Mouse (Mus musculus) stomach, embryonic 16.5 days (tissue): ENCODE results near the gene Cep83. TPM values are rescaled to one million over a fixed set of nuclear protein-coding genes. Genes with fewer than 3 reads are reported as not detected.
A peak's percentile ranks its signal among the peaks of the same experiment; 100 is the strongest.

ENCODE experiments used
- ATAC-seq: fragments of 200-750 bp; cut with Nextera tagmentation; 2 replicates; pipeline ENCODE4 v1.8.0; 2017; ENCODE audit warnings: moderate number of reproducible peaks, moderate TSS enrichment; ENCODE audit not compliant: insufficient read depth, low FRiP score
- H3K27ac ChIP-seq: fragments of 300-500 bp; sonication (generic); 2 replicates; pipeline ENCODE4 v1.5.1; 2014; ENCODE audit warnings: low read length
- H3K27me3 ChIP-seq: fragments of 300-500 bp; sonication (generic); 2 replicates; pipeline ENCODE4 v1.6.1; 2014; ENCODE audit warnings: low read length, control low read depth, mixed read lengths; ENCODE audit not compliant: control insufficient read depth, insufficient read depth
- H3K36me3 ChIP-seq: fragments of 300-500 bp; sonication (generic); 2 replicates; pipeline ENCODE4 v1.6.1; 2014; ENCODE audit warnings: low read length; ENCODE audit not compliant: control insufficient read depth, insufficient read depth
- H3K4me1 ChIP-seq: fragments of 300-500 bp; sonication (generic); 2 replicates; pipeline ENCODE4 v1.6.1; 2014; ENCODE audit warnings: low read length, control low read depth, mixed read lengths; ENCODE audit not compliant: control insufficient read depth, insufficient read depth
- H3K4me2 ChIP-seq: fragments of 300-500 bp; sonication (generic); 2 replicates; pipeline ENCODE4 v1.6.1; 2014; ENCODE audit warnings: low read depth, low read length, mixed read lengths
- H3K4me3 ChIP-seq: fragments of 300-500 bp; sonication (generic); replicated peaks from 2 replicates; pipeline ENCODE4 v1.5.1; 2014; ENCODE audit warnings: mild to moderate bottlenecking, low read length
- H3K9ac ChIP-seq: fragments of 300-500 bp; sonication (generic); 2 replicates; pipeline ENCODE4 v1.6.1; 2014; ENCODE audit warnings: low read length
- H3K9me3 ChIP-seq: fragments of 300-500 bp; sonication (generic); replicated peaks from 2 replicates; pipeline ENCODE4 v1.6.1; 2016; ENCODE audit warnings: low read length, control low read depth; ENCODE audit not compliant: control insufficient read depth
- WGBS: fragments of 180-500 bp; shearing (Covaris S2); extraction: QIAGEN DNeasy Blood & Tissue Kit; methylation state at CpG from one replicate; pipeline ENCODE4 v1.1.7; 2014; 5-methylcytosine and 5-hydroxymethylcytosine counted together
- polyA plus RNA-seq: library from polyadenylated mRNA; unstranded; fragments of >200 nt; fragmentation: Nextera tagmentation; extraction: Ambion mirVana; gene quantifications from 2 replicates; pipeline ENCODE4 v1.2.1, GENCODE M21; 2015

The Cep83 gene
- polyA plus RNA-seq, 1 experiment from 2014 or later, result 14.8 TPM

DNA sequence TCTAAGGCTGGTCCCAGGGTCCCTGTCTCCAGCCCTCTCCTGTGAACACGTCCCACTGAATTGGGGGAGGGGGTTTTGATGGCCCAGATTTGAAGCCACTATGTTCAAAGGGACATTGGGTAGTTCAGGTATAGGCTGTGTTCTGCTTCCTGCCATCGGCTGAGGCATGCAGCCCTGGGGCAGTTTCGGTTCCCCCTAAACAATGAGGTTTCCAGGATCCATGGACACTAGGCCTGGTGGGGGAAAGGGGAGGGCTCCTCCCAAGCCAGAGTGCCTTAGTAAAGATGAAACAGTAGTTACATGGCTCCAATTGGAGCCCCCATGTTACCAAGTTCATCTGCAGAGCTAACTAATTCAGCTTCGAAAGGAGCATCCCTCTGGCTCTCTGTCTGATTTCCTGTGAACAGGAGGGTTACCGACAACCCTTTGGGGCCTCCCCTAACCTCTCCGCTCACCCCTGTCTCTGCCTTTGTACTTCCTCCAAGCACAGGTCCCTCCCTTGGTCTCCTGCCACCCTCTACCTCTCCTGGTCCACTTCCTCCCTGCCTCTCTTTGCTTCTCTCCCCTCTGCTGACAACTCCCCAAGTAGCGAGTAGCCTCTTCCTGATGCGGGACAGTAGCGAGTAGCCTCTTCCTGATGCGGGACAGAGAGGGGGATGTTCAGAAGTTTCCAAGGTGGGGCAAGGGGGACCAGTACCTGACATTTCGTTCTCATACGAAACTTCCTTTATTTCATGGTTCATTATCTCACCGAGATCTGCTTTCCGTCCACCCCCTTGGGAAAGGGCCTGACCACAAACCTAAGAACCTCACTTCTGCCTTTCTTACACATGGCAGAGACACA is 139.7 kb downstream of the Cep83 start:
- no peak overlapping the region for H3K4me3 ChIP-seq
- no peak overlapping the region; the same call in 1 of the 2 replicates for H3K27ac ChIP-seq
- H3K4me1 ChIP-seq, result peaks cover 14% of the 10 kb centered on the region; the same call in 1 of the 2 replicates
- H3K27me3 ChIP-seq, result no peaks in the 10 kb centered on the region
- no peaks in the 10 kb centered on the region for H3K36me3 ChIP-seq
- H3K9ac ChIP-seq, result no peak overlapping the region
- no peak for ATAC-seq
- H3K4me2 ChIP-seq, result no peak overlapping the region
- 81% methylated on average over 14 of the region's 14 CpGs for WGBS
- no peaks in the 10 kb centered on the region for H3K9me3 ChIP-seq

GRCm38 (mm10) chr10:94828734-94829230 is 140.3 kb downstream of the Cep83 start:
- Histone ChIP-seq H3K9ac (no peak overlapping the region), H3K4me3 (no peak overlapping the region), H3K27me3 (no peaks in the 10 kb centered on the region), H3K4me2 (peak overlapping the region; percentile 42; the same call in 1 of the 2 replicates), H3K27ac (peak overlapping the region; percentile 81), H3K9me3 (no peaks in the 10 kb centered on the region), H3K4me1 (peaks cover 14% of the 10 kb centered on the region; the same call in 1 of the 2 replicates), H3K36me3 (no peaks in the 10 kb centered on the region)
- no peak for ATAC-seq
- WGBS, result 88% methylated on average over 7 of the region's 7 CpGs

GRCm38 (mm10) chr10:94829407-94829806 is 141.0 kb downstream of the Cep83 start:
- Histone ChIP-seq H3K27me3 (no peaks in the 10 kb centered on the region), H3K9me3 (no peaks in the 10 kb centered on the region), H3K27ac (peak overlapping the region; percentile 81), H3K9ac (0 out of 2 replicates have a peak overlapping the region, but pooled peaks have one; percentile 14), H3K4me3 (0 out of 2 replicates have a peak overlapping the region, but pooled peaks have one; percentile 3), H3K36me3 (no peaks in the 10 kb centered on the region), H3K4me2 (peak overlapping the region; percentile 42), H3K4me1 (peaks cover 14% of the 10 kb centered on the region; the same call in 1 of the 2 replicates)
- WGBS, result 20% methylated on average over 6 of the region's 6 CpGs
- peak; percentile 82 for ATAC-seq

DNA sequence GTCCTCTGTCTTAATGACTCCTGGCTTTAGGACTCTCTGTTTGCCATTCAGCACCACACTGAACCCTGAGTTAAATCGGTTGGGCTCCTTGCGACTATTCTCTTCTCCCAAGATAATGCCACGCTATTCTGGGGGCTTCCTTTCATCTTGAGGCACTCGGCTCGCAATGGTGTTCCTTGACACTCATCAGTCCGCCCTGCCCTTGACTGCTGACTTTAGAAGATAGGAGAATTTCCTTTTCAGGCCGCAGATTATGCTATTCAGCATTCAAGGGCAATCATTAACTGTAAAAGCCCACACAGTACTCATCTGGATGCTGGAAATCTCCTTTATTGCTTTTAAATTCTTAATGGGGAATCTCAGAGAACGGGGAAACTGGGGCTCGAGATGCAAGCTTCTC is 147.4 kb downstream of the Cep83 start:
- H3K4me1 ChIP-seq, result no peaks in the 10 kb centered on the region
- no peaks in the 10 kb centered on the region for H3K27me3 ChIP-seq
- H3K9ac ChIP-seq, result no peak overlapping the region
- no peaks in the 10 kb centered on the region for H3K9me3 ChIP-seq
- no peak overlapping the region for H3K27ac ChIP-seq
- H3K4me3 ChIP-seq, result no peak overlapping the region
- no peak overlapping the region for H3K4me2 ChIP-seq
- WGBS, result 79% methylated on average over 9 of the region's 9 CpGs
- ATAC-seq, result no peak
- no peaks in the 10 kb centered on the region for H3K36me3 ChIP-seq
